Comparison of ENCODE assay signal across 8 mouse cellular contexts in the genomic region with DNA sequence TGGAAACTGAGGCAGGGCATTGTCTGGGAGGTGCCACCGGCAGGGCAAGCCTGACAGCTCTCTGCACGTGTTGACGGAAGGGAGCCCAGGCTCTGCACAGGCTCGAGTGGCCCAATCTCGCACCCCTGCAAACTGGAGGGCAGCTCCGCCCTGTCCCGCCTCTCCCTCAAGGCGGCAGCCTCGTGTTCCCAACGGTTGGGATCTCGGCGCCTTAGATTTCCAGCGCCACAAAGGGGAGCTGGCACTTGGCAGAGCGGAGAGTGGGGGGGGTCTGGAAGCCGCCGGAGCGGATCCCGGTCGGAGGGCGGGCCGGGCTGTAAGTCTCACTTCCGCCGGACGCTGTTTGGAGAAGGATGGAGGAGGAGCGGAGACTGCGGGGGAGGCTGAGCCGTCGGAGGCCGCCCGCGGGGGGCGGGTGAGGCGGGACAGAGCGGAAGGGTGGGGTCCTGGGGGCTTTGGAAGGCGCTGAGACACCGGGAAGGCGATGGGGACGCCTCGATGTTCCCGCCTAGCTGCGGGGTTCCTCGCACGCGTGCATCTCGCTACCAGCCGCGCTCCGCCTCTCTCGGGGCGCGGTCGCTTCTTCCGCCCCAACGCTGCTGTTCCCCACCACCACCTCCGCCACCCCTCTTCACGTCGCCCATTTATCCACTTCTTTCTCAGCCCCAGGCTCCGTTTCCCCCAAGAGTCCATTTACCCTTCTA. TPM values are rescaled to one million over a fixed set of nuclear protein-coding genes. Genes with fewer than 3 reads are reported as not detected.
DNase-seq lines count a peak whose midpoint lies in the region; ATAC-seq lines count a peak whose summit lies in the region.

A gene (plus strand): TSS at position 155 of the 704 bp plus-strand sequence.

- ATAC-seq in intestine, embryonic 14.5 days (replicated peaks; ENCODE audit: low FRiP score, low TSS enrichment, low read depth): peak; percentile 90
- peak; percentile 81 for ATAC-seq in megakaryocyte-erythroid progenitor cell, adult 5-6 weeks (replicated peaks; ENCODE audit: low FRiP score, low TSS enrichment, poor library complexity, severe bottlenecking)

- H3K4me1 ChIP-seq in intestine, embryonic 14.5 days (replicated peaks; ENCODE audit: control insufficient read depth, insufficient read depth, low read length): peaks cover 14% of the 10 kb centered on the region

- 0 out of 2 replicates have a peak, but pooled peaks cover 5% of the 10 kb centered on the region for H3K36me3 ChIP-seq in intestine, embryonic 14.5 days (ENCODE audit: control insufficient read depth, insufficient read depth, low read length)

- H3K27ac ChIP-seq in intestine, embryonic 14.5 days (ENCODE audit: low read depth): peak within 1 kb of the TSS; percentile 98

- peak within 1 kb of the TSS; percentile 56 for H3K4me3 ChIP-seq in intestine, embryonic 14.5 days (ENCODE audit: low read depth, low read length)

- 0 out of 2 replicates have a peak, but pooled peaks cover 3% of the 10 kb centered on the region for H3K9me3 ChIP-seq in intestine, embryonic 14.5 days (ENCODE audit: control insufficient read depth, low read length)

- DNase-seq in adrenal gland, adult 18-20 months (ENCODE audit: low spot score in 2 of 2): peak; percentile 84 to 87
- peak; percentile 95 for DNase-seq in embryo, embryonic 11 days
- DNase-seq in gastrocnemius, postnatal 25 days: peak; percentile 88
- peak; percentile 94 for DNase-seq in intestine, embryonic 14.5 days (ENCODE audit: low spot score)
- DNase-seq in left cerebral cortex, postnatal 14 days (ENCODE audit: low spot score in 2 of 2): peak; percentile 81 to 86
- peak; percentile 84 for DNase-seq in right cerebral cortex, postnatal 25 days
- DNase-seq in urinary bladder, postnatal 4 days (ENCODE audit: low spot score in 2 of 2): peak; percentile 89 to 92

- H3K9ac ChIP-seq in intestine, embryonic 14.5 days (ENCODE audit: low read length): peak within 1 kb of the TSS; percentile 59

- H3K27me3 ChIP-seq in intestine, embryonic 14.5 days (replicated peaks; ENCODE audit: control insufficient read depth, insufficient read depth, low read length): no peaks in the 10 kb centered on the region

- intact Hi-C loops in left cerebral cortex, postnatal 14 days (cut with DNase I): loop anchor here (1.0 to 10.0 kb wide), 3 partner anchors 102 to 375 kb away; no protein-coding TSS in a partner anchor

- peak within 1 kb of the TSS; percentile 67 for H3K4me2 ChIP-seq in intestine, embryonic 14.5 days (ENCODE audit: low read length)

- under 1% methylated on average over 56 of the region's 58 CpGs for WGBS in intestine, embryonic 14.5 days

RNA-seq across cellular contexts. Expression of the gene that starts here (rescaled TPM):
- 10 to 100 TPM; 46.6 to 54.5 TPM for total RNA-seq in adrenal gland, adult 18-20 months (2021)
- 1 to 10 TPM; 5.3 to 8.2 TPM for total RNA-seq in gastrocnemius, postnatal 25 days (2021)
- polyA plus RNA-seq in intestine, embryonic 14.5 days (2014; fragmentation: Nextera tagmentation; extraction: Ambion mirVana): 74.6 and 81.2 TPM in 2 replicates
- 10 to 100 TPM; 22.6 to 27.0 TPM for total RNA-seq in left cerebral cortex, postnatal 14 days (2021)
- total RNA-seq in megakaryocyte-erythroid progenitor cell, adult 5-6 weeks (2014; fragmentation: Nextera tagmentation): 25.6 and 41.4 TPM in 2 replicates
- total RNA-seq in megakaryocyte-erythroid progenitor cell, adult 5-6 weeks (2017): 16.8 and 17.0 TPM in 2 replicates

Comparison
In these comparisons a context has a peak if more than half of its experiments do, and no peak if none do; other contexts are left out.
1. Peak in every context shown above with its lines: DNase-seq, ATAC-seq, H3K4me3 ChIP-seq and H3K27ac ChIP-seq.